Mouse (Mus musculus) lung, adult 2 months (tissue): ENCODE measurements at regions not wholly inside any gene's neighbourhood (a gene's known extent, or its start where the extent isn't known, plus 50 kb on each side); places are given as distances from the start of the nearest gene placed in this dataset.
"Not testable (repeated sequence)": the region's sequence is repeated elsewhere in the genome, so short reads cannot be mapped to it uniquely, and the experiment has no call there.

Source experiments
- CTCF ChIP-seq: fragments of 200-500 bp; IDR thresholded peaks from 2 replicates; pipeline ENCODE4 v1.5.1; 2011; ENCODE audit warnings: mild to moderate bottlenecking, low read length, control low read depth; ENCODE audit not compliant: insufficient read depth
- POLR2A ChIP-seq: fragments of 200-500 bp; IDR thresholded peaks from 2 replicates; pipeline ENCODE4 v1.6.1; 2011; ENCODE audit warnings: low read depth, mild to moderate bottlenecking, control low read depth, low read length, borderline replicate concordance; ENCODE audit errors: extremely low read depth

GRCm38 (mm10) chrX:75729791-75730190 is 145.2 kb downstream of the Pls3 start:
- not testable (repeated sequence) for TF ChIP-seq POLR2A, CTCF
